Mouse (Mus musculus): ENCODE measurements at regions not wholly inside any gene's neighbourhood (a gene's known extent, or its start where the extent isn't known, plus 50 kb on each side); places are given as distances from the start of the nearest gene placed in this dataset.

GRCm38 (mm10) chr4:66993740-66994139, 166.4 kb downstream of the Tlr4 start:
- Histone ChIP-seq H3K4me3 (ENCODE audit: low read depth, low read length) (no peak overlapping the region), H3K4me2 (ENCODE audit: low read depth, low read length) (no peak overlapping the region), H3K4me1 (ENCODE audit: control insufficient read depth, insufficient read depth, low read length) (no peaks in the 10 kb centered on the region), H3K36me3 (ENCODE audit: control insufficient read depth, insufficient read depth, low read length) (no peaks in the 10 kb centered on the region), H3K9me3 (ENCODE audit: control insufficient read depth, low read length) (no peaks in the 10 kb centered on the region), H3K27ac (ENCODE audit: low read depth, low read length) (no peak overlapping the region), H3K27me3 (ENCODE audit: control insufficient read depth, insufficient read depth, low read length) (no peaks in the 10 kb centered on the region), H3K9ac (replicated peaks; ENCODE audit: low read depth, low read length) (no peak overlapping the region)
- WGBS: 88% methylated on average over 5 of the region's 5 CpGs
- ATAC-seq (ENCODE audit: low read depth): no peak

GRCm38 (mm10) chr4:67006220-67006768, 178.9 kb downstream of the Tlr4 start:
- Histone ChIP-seq H3K27me3 (ENCODE audit: control insufficient read depth, insufficient read depth, low read length) (no peaks in the 10 kb centered on the region), H3K4me1 (ENCODE audit: control insufficient read depth, insufficient read depth, low read length) (no peaks in the 10 kb centered on the region), H3K9me3 (ENCODE audit: control insufficient read depth, low read length) (no peaks in the 10 kb centered on the region), H3K27ac (ENCODE audit: low read depth, low read length) (no peak overlapping the region), H3K4me3 (ENCODE audit: low read depth, low read length) (no peak overlapping the region), H3K4me2 (ENCODE audit: low read depth, low read length) (no peak overlapping the region), H3K9ac (replicated peaks; ENCODE audit: low read depth, low read length) (no peak overlapping the region), H3K36me3 (ENCODE audit: control insufficient read depth, insufficient read depth, low read length) (no peaks in the 10 kb centered on the region)
- no peak for ATAC-seq (ENCODE audit: low read depth)

DNA sequence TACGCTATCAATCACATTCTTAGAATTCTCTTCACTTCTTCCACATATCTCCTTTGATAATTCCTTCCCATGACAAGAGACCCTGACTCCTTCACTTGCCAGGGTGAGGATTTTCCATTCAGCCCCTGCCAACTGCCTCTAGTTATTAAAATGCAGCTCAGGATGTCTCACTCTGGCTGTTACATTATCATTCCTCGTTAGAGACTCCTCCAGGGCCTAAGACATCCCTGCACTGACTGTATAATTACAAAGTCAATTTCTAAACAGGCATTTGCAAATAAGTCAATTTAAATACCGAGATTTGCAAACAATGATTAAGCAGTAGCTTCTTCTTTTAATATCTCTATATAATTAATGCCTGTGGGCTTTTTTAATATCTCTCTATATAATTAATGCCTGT, 184.3 kb downstream of the Tlr4 start:
- Histone ChIP-seq H3K4me1 (ENCODE audit: control insufficient read depth, insufficient read depth, low read length) (no peaks in the 10 kb centered on the region), H3K9ac (replicated peaks; ENCODE audit: low read depth, low read length) (no peak overlapping the region), H3K4me2 (ENCODE audit: low read depth, low read length) (no peak overlapping the region), H3K36me3 (ENCODE audit: control insufficient read depth, insufficient read depth, low read length) (no peaks in the 10 kb centered on the region), H3K4me3 (ENCODE audit: low read depth, low read length) (no peak overlapping the region), H3K27ac (ENCODE audit: low read depth, low read length) (no peak overlapping the region), H3K27me3 (ENCODE audit: control insufficient read depth, insufficient read depth, low read length) (no peaks in the 10 kb centered on the region; the same call in 1 of the 2 replicates), H3K9me3 (ENCODE audit: control insufficient read depth, low read length) (no peaks in the 10 kb centered on the region)
- ATAC-seq (ENCODE audit: low read depth): peak; percentile 79; the same call in 1 of the 2 replicates
- 48% methylated on average over 3 of the region's 3 CpGs for WGBS

DNA sequence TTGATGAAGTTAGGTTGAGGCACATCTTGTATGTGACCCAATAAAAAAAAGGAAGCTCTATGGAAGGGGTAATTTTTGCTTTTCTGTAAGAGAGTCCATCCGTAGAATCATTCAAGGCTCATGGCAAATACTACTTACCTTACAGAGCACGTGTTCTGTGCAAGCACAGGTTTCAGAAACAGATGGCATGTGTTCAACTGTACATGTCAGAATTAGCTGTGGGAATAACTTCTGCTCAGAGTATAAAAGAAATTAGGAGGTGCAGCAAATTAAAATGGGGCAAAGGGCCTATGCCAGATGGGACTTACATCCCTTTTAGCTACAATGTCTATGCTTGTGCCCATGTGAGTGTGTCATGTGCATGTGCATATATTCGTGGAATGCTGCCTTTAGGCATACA, 216.7 kb downstream of the Tlr4 start:
- no peaks in the 10 kb centered on the region for H3K4me1 ChIP-seq (ENCODE audit: control insufficient read depth, insufficient read depth, low read length)
- 63% methylated on average over 3 of the region's 3 CpGs for WGBS
- ATAC-seq (ENCODE audit: low read depth): 0 out of 2 replicates have a peak, but pooled peaks have one; percentile 24
- no peak overlapping the region for H3K4me3 ChIP-seq (ENCODE audit: low read depth, low read length)
- H3K27ac ChIP-seq (ENCODE audit: low read depth, low read length): no peak overlapping the region
- H3K36me3 ChIP-seq (ENCODE audit: control insufficient read depth, insufficient read depth, low read length): no peaks in the 10 kb centered on the region
- no peak overlapping the region for H3K9ac ChIP-seq (replicated peaks; ENCODE audit: low read depth, low read length)
- no peaks in the 10 kb centered on the region for H3K27me3 ChIP-seq (ENCODE audit: control insufficient read depth, insufficient read depth, low read length)
- H3K4me2 ChIP-seq (ENCODE audit: low read depth, low read length): no peak overlapping the region
- H3K9me3 ChIP-seq (ENCODE audit: control insufficient read depth, low read length): no peaks in the 10 kb centered on the region
